Mouse (Mus musculus) CD4-positive helper T cell, adult 2 months (primary cell): ENCODE measurements around the gene Fryl.

Experiments
- DNase-seq: peaks from one replicate; pipeline ENCODE4 v3.0.0-alpha.2; 2012; ENCODE audit warnings: low read depth, missing footprints, low spot score

The Fryl gene

DNA sequence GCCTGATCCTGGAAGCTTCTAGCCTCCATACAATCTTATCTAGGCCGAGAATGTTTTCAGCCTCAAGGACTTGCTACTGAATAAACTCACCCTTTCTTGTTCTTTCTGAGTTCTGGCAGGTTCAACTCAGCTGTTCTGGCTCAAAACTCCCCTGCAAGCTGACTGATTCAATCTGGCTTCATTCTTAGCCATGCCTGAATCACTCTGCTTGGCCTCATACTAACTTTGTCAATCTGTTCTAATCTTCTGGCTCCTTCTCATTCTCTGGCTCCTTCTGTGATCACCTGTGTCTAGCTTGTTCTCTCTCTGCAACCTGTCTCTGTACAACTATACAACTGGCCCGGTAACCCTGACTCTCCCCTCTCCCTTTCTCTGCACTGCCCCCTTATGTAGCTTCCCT, 93.9 kb downstream of the Fryl start:
- no peak for DNase-seq

DNA sequence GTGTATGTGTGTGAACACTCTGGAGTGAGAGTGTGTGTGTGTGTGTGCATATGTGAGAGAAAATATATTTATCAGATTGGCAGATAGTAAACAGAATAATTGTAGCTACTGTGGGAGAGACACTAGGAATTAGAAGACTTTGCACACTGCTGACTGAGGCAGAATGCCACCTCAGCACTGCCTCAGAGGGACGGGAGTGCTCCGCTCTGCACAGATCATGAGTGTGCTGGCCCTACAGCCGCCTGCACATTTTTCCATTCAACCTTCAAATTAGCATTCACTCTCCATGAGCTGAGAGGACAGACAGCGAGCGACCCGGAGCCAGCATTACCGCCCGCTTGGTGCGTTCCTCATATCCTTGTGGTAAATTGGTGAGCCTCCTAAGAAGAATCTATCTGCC, 96.0 kb downstream of the Fryl start:
- DNase-seq = no peak

DNA sequence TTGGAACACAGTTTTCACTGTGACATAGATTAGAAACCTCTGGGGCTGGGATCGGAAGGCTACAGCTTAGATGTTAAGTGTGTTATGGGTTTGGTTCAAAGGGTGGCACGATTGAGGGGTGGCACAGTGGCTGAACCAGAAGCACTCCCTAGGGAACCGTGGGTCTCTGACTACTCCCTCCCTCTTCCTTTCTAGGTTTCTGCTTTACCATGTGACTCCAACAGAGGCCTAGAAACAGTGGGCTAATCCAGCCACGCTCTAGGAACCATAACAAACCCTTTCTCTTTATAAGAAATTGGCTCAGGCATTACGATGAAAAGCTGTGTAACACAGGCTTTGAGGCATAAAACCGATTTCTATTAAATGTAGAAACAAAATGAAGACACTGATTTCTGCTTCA, 98.9 kb downstream of the Fryl start:
- DNase-seq = no peak

DNA sequence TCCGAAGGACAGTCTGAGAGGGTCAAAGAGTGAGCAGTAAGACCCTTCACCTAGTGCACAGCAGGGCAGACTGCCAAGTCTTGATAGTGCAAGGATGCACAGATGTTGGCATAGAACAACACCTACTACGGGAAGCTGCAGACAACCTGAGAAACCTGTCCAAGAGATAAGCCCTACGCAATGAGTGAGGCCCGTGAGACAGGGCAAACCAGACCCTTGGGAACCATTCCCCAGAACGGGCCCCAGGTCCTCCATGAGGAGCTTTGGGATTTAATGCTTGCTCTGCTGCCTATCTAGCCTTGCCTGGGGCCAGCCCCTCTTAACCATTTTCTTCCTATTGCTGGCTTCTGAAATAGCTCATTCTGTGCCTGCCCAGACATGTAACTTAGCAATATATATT, 99.4 kb downstream of the Fryl start:
- DNase-seq = no peak

DNA sequence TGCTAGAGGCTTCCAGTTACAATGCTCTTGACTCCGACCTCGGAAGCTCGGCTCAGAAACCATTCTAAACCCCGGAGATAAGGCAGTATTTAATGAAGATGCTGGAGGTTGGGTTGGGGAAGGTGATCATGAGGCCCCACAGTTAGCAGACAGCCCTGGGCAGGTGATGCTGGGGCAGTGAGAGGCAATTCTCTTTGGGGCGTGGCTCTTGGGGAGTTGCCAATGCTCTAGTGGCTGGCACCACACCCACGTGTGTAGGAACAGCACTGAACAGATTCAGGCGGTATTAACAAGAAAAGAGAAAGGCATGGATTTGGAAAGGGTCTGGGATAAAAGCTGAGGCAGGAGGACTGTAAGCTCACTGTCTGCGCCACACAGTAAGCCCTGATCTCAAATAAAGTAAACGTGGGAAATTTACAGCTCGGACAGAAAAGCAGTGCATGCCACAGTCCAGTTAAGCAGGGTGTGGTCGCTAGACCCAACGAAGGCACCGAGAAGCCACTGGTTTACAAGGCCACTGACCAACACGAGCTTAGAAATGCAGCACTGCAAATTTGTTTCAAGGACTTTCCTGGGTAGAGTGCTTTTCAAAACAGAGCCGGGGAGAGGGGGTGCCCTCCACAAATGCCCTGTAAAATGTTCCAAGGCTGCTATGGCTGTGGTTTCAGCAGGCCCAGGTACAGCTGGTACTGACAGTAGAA, 100.0 kb downstream of the Fryl start:
- DNase-seq = no peak

DNA sequence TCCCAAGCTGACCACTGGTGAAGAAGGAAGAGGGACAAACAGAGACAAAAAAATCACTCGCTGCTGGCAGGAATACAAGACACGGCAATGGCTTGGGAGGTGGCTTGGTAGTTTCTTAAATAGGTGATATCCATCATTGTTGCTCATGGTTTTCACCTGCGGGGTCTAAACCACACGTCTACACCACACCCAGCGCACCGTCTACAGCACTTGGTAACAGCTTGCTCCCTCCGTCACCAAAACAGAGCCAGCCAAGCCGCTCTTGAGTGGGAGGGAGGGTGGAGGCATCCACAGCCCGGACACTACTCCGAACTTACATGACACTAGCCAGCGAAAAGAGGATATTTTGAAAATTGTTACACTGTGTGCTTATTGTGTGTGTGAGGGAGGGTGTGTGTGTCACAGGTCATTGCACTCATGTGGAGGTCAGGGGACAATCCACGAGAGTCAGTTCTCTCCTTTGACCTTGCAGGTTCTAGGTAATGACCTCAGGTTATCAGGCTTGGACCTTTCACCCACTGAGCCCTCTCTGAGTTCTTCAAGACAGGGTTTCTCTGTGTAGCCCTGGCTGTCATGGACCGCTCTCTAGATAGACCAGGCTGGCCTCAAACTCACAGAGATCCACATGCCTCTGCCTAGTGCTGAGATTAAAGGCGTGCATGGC, 102.5 kb downstream of the Fryl start:
- DNase-seq = no peak

DNA sequence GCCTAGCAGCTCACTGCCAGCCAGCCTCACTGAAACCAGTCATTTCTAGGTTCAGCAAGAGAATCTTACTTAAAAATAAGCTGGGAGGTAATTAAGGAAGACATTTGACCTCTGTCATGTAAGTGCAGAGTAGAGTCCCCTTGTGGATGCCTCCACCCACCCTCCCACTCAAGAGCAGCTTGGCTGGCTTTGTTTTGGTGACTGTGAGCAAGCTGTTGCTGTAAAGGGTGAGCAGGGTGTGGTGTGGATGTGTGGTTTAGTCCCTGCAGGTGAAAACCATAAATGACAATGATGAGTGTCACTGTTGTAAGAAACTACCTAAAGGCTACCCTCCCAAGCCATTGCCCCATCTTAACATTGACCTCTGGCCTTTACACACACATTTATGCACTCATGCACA, 104.2 kb downstream of the Fryl start:
- DNase-seq = peak; percentile 43

DNA sequence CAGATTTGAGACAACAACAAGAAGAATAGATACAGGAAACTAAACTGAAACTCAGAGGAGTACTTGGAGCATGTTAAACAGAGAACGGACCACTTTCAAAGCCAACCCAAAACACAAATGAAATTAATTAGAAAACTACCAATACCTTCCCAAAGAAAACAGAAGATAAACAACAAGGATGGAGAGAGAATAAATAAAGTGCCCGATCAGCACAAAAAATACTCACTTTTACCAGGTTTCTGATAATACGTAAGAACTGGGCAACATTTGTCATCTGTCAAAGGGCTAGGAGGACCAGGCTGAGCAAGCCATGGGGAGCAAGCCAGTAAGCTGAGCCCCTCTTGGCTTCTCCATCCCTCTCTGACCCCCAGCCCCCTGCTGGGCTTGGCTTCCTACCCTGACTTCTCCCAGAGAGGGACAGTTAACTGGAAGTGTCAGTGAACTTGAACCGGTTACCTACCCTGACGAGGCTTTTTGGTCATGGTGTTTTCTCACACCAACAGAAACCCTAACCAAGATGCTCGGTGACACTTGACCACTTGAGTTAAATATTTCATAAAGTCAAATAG, 105.5 kb downstream of the Fryl start:
- DNase-seq = no peak

DNA sequence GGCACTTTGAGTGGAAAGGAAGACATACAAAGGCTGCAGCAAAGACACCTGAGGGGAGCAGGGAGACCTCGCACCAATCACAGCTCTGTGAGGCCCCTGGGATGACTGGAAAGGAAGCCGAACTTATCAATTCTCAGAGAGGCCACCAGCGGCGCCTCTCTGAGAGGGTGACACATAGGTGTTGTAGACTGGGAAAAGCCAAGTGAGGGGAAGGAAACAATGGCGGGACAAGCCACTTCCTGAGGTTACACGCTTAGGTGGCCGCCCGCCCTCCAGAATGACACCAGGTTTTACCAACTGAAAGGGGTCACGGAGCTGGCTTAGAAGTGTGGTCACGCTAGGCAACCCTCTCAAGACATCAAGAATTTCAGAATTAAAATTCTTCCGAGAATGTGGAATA, 111.4 kb downstream of the Fryl start:
- no peak for DNase-seq

DNA sequence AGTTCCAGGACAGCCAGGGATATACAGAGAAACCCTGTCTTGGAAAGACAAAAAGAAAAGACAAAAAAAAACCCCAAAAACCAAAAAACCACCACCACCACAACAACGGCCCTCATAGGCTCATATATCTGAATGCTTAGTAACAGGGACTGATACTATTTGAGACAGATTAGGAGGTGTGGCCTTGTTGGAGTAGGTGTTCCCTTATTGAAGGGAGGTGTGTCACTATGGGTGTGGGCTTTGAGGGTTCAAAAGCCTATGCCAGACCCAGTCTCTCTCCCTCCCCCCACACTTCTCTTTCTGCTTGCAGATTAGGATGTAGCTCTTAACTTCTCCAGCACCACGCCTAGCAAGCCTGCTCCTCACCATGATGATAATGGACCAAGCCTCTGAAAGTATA, 114.7 kb downstream of the Fryl start:
- DNase-seq = no peak

DNA sequence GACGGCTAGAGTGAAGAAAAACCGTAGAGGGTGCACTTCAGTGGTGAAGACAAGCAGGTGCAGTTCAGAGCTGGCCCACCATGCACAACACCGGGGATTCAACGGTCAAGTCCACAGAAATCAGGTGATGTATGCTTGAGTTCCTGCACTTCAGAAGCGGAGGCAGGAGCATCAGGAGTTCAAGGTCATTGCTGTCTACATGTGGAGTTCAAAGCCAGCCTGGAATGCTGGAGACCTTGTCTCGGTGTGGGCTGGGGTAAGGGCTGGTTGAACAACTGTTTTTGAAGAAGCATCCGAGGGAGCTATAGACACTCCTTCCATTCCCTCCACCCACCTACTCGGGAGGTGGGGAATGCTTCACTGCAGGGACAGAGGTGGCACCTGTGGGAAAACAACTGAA, 115.3 kb downstream of the Fryl start:
- no peak for DNase-seq

DNA sequence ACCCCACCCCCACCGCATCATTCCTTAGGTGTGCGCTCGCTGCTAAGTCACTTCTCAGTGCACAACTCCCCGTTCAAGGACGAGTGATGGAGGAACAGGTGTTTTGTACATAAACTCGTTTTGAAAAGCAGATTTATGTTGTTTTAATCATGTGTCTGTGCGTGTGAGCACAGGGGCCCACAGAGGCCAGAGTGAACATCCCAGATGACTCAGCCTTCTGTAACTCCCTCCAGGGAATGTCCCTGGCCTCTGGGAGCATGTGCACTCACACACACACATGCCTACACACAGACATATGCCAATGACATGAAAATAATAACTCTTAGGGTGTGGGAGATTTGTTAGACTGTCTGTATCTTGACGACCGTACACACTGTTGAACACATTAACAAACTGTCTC, 118.9 kb downstream of the Fryl start:
- DNase-seq = no peak

DNA sequence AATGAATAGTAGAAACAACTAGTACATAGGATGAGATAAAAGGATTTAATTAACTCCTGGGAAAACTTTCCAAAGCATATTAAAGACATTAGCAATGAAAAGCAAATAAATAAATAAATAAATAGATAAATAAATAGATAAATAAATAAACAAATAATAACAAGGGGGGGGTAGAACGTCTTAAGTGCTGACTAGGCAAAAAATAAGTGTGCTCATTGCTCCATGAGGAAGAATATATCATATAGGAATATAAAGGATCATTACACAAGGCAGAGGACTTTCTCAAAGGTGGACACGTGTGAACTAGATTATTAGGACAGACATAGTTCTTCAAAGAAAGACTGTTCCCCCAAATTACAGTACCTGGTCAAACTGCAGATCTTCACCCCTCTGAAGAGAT, 120.5 kb downstream of the Fryl start:
- no peak for DNase-seq

DNA sequence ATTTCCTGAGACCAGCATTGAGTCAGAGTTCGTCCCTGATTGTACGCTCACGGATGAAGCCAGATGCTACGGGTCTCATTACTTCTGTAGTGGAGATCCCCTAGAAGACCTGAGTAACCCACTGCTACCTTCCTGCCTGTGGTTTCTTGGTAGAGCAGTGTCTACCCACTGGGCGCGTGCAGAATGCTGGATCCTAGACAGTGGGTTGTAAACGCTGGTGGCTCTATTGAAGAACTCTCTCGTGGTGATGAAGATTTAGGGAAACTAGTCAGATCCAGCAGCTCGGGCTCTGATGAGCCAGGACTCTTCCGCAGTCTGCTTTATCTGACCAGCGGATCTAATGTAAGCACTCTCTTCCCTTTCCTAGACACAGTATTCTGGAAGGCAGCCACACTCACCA, 121.3 kb downstream of the Fryl start:
- no peak for DNase-seq

DNA sequence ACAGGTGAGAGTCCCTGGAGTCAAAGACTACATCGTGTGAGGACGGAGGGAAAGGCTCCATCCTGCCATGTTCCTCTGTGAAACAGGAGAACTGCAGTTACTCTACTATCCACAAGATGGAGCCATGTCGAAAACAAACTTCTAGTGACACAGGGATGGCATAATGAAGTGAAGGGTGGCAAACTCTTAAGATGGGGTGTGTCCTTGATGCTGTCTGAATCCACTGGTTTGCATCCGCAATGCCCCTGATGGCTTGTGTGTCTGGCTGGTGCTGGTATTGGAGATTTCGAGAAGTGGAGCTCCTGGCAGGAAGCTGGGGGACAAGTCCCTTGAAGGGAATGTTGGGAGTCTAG, 122.6 kb downstream of the Fryl start:
- DNase-seq = peak; percentile 62

DNA sequence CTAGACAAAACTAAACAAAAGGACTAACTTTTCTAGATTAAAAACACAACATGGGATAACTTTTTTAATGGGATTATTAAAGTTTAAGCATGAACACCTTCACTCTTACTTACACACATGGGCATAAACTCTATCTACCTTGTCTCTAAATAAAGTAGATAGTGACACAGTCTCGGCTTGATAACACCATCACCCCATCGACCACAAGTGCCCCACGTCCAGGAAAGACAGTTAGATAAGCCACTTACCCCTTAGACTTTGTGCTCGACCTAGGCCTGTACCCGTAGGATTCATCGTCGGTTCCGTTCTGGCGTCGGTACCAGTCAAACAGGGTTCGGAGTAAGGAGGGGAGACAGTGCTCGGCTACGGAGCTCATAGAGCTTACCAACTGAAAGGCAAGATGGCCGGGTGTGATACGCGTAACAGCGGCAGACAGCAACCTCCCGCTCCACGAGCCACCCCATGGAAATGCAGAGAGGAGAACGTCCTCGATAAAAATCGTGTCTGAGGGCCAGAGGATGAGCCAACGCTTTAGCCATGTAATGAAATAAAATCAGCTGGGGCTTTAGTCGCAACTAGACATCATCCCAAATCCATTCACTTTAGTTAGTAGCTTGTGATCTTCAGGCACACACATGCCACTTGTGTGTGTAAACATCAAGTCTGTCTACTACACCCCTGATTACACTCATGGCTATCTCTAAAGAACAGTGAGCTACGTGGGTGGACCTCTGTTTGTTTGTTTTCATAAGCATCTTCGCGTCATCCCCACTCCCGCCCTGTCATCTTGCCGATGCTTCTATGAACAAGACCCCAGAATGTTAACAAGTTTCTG, 123.2 kb downstream of the Fryl start:
- no peak for DNase-seq

DNA sequence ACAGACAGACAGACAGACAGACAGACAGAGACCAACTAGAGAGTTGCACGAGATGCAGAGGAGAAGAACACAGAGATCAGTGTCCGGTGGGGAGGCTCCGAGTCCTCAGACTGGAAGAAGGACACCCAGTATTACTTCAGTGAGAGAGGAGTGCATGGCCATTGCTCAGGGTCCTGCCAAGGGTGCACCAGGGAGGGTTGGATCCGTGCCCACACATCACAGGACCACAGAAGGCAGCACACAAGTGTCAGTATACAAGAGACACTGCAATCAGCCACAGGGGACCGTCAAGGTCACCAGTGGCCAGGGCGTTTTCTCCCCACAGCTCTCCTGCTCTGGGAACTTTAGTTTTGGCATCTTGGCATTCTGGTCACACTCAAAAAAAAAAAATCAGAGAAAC, 125.4 kb downstream of the Fryl start:
- DNase-seq = no peak

DNA sequence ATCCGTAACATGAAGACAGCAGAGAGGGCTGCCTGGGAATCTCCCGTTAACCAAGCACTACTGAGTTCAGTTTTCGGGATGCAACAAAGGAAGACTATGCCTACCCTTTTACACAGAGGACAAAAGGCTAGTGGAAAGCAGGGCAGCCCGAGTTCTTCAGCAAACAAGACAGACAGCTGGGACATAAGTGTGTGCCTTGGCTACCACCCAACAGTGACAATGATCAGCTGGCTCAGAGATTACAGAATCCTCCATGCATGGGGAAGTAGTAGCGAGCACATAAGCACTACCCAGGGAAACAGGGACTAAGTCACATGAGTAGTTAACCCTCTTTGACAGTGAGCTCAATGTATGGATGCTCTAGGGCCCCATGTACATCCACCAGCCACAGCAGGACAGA, 126.5 kb downstream of the Fryl start:
- no peak for DNase-seq

DNA sequence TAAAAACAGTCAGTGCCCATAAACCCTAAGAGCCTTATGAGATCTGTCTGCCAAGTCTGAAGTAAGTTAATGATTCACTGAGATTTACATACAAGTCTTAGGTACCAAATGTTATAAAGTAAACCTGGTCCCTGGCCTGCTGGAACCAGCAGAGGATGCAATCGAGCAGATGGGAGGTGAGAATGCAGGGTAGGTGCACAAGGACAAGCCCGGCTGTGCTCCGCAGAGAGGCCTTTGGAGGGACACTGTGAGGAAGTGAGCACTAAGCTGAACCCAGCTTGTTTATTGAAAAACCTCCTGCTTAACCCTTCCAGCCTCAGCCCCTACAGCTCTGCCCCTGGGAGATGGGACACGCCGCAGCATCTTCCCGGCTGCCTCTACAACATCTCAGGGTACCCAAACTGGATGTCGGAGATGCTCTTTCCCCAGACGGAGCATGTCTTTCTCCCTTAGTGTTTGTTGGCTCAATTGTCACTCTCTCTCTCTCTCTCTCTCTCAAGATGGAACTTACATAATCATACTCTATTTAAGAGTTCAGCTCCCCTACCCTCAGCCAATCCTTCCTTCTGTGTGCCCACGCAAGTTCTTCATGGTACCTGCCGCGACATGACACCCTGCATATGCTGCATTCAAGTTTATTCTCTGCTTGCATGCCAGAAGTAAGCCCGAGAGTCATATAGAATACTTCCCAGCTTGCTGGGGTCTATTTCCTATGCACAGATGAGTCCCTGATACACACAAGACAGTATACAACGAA, 136.3 kb downstream of the Fryl start:
- no peak for DNase-seq

DNA sequence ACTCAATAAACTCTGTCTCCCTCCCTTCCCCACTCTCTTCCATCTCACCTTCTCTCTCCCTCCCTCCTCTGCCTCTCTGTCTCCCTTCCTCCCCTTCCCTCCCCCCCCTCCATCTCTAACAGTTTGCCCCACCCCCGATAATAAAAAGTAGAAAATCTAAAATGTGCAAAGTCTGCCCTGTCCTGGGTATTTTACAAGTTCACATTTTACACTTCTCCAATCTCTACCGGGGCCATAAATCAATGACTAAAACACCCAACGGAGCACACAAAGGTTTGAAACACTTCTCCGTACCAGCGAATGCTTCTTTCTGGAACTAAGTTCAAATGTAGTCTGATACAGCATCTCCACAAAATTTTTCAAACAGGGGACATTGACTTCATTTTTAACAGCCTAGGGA, 136.9 kb downstream of the Fryl start:
- no peak for DNase-seq

DNA sequence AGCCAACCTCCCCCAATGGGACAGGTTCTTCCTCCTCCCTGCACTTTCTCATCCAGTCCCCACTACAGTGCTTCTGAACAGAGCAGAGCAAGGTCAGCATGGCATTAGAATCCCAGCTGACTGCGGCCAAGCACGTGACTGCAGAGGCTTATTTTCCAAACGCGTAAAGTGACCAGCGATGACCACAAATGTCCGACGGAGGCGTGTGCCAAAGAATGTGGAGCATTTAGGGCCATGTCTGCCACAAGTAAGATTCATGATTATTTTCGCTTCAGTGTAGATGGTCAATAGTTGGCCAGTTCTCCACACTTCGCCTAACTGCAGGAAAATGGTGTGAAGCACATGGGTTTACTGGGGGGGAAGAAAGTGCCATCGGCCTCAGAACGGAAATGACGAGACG, 137.6 kb downstream of the Fryl start:
- DNase-seq = no peak

DNA sequence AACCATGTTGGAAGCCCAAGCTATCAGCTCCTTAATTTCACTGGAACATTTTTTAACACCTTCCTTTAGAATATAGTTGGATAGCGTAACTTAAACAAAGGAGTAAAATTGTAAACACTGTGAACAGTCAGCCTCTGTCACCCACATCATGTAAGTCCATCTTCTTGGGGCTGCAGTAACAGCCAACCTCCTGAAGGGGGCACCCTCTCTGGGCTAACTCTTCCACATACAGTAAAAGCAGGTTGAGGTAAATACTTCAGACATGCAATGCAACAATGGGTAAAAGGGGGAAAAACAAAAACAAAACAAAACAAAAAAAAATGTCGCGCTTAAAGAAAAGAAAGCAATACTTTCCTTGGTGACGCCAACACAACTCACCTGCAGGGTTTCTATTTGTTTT, 141.5 kb downstream of the Fryl start:
- DNase-seq = peak; percentile 58
